Mouse (Mus musculus): ENCODE measurements around the gene Rtf2. TPM values are rescaled to one million over a fixed set of nuclear protein-coding genes. Genes with fewer than 3 reads are reported as not detected.
A peak's percentile ranks its signal among the peaks of the same experiment; 100 is the strongest.

Gene Rtf2
- polyA plus RNA-seq, 1 experiment from 2014 or later = 69.8 TPM

DNA sequence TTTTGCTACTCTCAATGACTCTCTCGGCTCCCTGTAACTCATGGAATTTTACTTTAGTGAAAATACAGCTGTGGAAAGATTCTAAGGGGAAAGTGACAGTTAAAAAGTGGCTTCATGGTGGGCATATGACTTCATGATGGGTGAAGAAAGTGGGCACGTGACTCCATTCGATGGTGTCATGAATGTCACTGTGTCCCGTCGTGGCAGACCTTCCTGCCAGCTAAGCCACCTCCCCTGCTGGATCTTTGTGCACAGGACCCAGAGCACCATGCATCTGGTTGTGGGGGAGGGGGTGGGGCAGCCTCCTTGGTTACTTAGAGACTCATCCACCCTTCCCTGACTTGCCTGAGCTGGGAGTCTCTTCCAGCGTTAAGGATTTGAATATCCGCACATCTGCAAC lies 36.1 kb upstream of the Rtf2 start:
- no peaks in the 10 kb centered on the region for H3K36me3 ChIP-seq (ENCODE audit: control insufficient read depth, insufficient read depth, low read length)
- no peak for ATAC-seq (ENCODE audit: insufficient read depth, low FRiP score)
- no peak overlapping the region for H3K4me3 ChIP-seq (replicated peaks; ENCODE audit: low read length)
- H3K4me1 ChIP-seq (ENCODE audit: control insufficient read depth, insufficient read depth, low read length) = no peaks in the 10 kb centered on the region
- 56% methylated on average over 7 of the region's 7 CpGs for WGBS
- H3K9me3 ChIP-seq (replicated peaks; ENCODE audit: control insufficient read depth, low read length) = no peaks in the 10 kb centered on the region
- H3K9ac ChIP-seq (ENCODE audit: low read length) = no peak overlapping the region
- H3K27me3 ChIP-seq (ENCODE audit: control insufficient read depth, insufficient read depth, low read length) = no peaks in the 10 kb centered on the region
- no peak overlapping the region for H3K27ac ChIP-seq (ENCODE audit: low read length)
- no peak overlapping the region for H3K4me2 ChIP-seq (ENCODE audit: low read depth, low read length)

DNA sequence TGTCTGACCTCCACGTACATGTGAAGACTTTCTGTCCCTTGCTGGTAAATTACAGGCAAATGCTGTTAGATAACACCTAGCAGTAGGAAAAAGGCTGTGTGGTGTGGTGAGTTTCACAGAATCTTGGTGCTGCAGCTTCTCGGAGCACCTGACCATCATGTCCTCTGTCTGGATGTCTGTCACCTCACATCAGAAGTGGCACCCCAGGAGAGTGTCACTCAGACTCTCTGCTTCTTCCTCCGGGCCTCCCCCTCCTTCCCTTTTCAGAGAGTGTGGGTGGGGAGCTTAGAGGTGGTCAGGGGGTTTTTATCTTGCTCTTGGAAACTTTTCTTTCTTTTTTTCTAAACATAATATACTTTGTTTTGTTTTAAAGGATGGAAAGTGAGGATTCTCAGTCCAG lies 35.3 kb upstream of the Rtf2 start:
- no peaks in the 10 kb centered on the region for H3K9me3 ChIP-seq (replicated peaks; ENCODE audit: control insufficient read depth, low read length)
- H3K27me3 ChIP-seq (ENCODE audit: control insufficient read depth, insufficient read depth, low read length) = no peaks in the 10 kb centered on the region
- H3K36me3 ChIP-seq (ENCODE audit: control insufficient read depth, insufficient read depth, low read length) = no peaks in the 10 kb centered on the region
- no peak for ATAC-seq (ENCODE audit: insufficient read depth, low FRiP score)
- H3K4me2 ChIP-seq (ENCODE audit: low read depth, low read length) = no peak overlapping the region
- H3K27ac ChIP-seq (ENCODE audit: low read length) = no peak overlapping the region
- WGBS = 55% methylated on average over 3 of the region's 3 CpGs
- no peak overlapping the region for H3K9ac ChIP-seq (ENCODE audit: low read length)
- H3K4me1 ChIP-seq (ENCODE audit: control insufficient read depth, insufficient read depth, low read length) = no peaks in the 10 kb centered on the region
- H3K4me3 ChIP-seq (replicated peaks; ENCODE audit: low read length) = no peak overlapping the region

DNA sequence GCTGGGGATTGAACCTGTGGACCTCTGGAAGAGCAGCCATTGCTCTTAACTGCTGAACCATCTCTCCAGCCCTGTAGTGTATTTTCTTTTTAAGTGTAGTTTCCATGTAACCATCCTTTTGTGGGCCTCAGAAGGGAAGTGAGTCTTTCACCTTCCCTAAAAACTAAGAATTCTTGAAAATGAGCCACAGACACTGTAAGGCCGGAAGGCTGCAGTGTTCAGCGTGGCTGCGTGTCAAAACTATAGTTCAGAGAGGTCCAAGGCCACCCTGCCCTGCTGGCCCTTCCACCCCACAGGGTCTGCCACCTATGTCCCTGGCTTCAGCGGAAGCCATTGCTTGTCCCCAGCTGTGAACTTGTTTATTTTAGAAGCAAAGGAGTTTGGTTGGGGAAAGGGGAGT lies 34.2 kb upstream of the Rtf2 start:
- Histone ChIP-seq H3K4me2 (ENCODE audit: low read depth, low read length) (no peak overlapping the region), H3K4me1 (ENCODE audit: control insufficient read depth, insufficient read depth, low read length) (no peaks in the 10 kb centered on the region), H3K9me3 (replicated peaks; ENCODE audit: control insufficient read depth, low read length) (no peaks in the 10 kb centered on the region), H3K27ac (ENCODE audit: low read length) (no peak overlapping the region), H3K27me3 (ENCODE audit: control insufficient read depth, insufficient read depth, low read length) (no peaks in the 10 kb centered on the region), H3K4me3 (replicated peaks; ENCODE audit: low read length) (no peak overlapping the region), H3K9ac (ENCODE audit: low read length) (no peak overlapping the region), H3K36me3 (ENCODE audit: control insufficient read depth, insufficient read depth, low read length) (no peaks in the 10 kb centered on the region)
- WGBS = 56% methylated on average over 4 of the region's 4 CpGs
- no peak for ATAC-seq (ENCODE audit: insufficient read depth, low FRiP score)

DNA sequence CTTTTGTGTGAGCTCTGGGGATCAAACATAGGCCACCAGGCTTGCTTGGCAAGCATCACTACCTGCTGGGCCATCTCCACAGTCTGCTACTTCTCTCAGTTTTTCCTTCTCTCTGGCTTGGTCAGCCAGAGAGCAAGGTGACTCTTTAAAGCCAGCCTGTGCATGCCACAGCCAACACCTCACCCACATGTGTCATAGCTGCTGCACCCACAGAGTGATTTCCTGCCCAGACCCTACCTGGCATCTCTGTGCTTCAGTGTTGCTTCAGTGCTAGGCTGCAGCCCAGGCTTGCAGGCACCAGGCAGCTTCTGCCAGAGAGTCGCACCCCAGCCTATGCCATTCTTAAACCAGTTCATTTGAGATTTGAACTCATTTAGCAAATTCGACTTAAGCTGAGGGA lies 32.9 kb upstream of the Rtf2 start:
- 74% methylated on average over 2 of the region's 2 CpGs for WGBS
- Histone ChIP-seq H3K4me3 (replicated peaks; ENCODE audit: low read length) (no peak overlapping the region), H3K27me3 (ENCODE audit: control insufficient read depth, insufficient read depth, low read length) (no peaks in the 10 kb centered on the region), H3K9ac (ENCODE audit: low read length) (no peak overlapping the region), H3K4me1 (ENCODE audit: control insufficient read depth, insufficient read depth, low read length) (no peaks in the 10 kb centered on the region), H3K36me3 (ENCODE audit: control insufficient read depth, insufficient read depth, low read length) (no peaks in the 10 kb centered on the region), H3K4me2 (ENCODE audit: low read depth, low read length) (no peak overlapping the region), H3K9me3 (replicated peaks; ENCODE audit: control insufficient read depth, low read length) (no peaks in the 10 kb centered on the region), H3K27ac (ENCODE audit: low read length) (no peak overlapping the region)
- ATAC-seq (ENCODE audit: insufficient read depth, low FRiP score) = no peak

DNA sequence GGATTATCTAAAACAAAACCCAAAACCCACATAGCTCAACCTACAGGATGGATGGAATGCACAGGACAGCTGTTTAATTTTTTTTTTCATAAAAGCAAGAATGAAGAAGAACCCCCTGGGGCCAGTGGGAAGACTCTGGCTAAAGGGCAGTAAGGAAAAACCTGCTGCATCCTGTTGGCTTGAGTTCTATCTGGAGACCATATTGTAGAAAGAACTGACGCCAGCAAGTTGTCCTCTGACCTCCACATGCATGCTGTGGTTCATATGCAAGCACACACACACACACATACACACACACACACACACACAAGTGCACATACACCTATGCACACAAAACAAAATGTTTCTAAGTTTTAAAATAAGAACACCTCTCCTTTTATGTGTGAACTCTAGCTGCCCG lies 29.7 kb upstream of the Rtf2 start:
- Histone ChIP-seq H3K27me3 (ENCODE audit: control insufficient read depth, insufficient read depth, low read length) (no peaks in the 10 kb centered on the region), H3K27ac (ENCODE audit: low read length) (no peak overlapping the region), H3K9ac (ENCODE audit: low read length) (no peak overlapping the region), H3K9me3 (replicated peaks; ENCODE audit: control insufficient read depth, low read length) (no peaks in the 10 kb centered on the region), H3K4me3 (replicated peaks; ENCODE audit: low read length) (no peak overlapping the region), H3K4me2 (ENCODE audit: low read depth, low read length) (no peak overlapping the region), H3K36me3 (ENCODE audit: control insufficient read depth, insufficient read depth, low read length) (no peaks in the 10 kb centered on the region), H3K4me1 (ENCODE audit: control insufficient read depth, insufficient read depth, low read length) (no peaks in the 10 kb centered on the region)
- WGBS = 80% methylated on average over 2 of the region's 2 CpGs
- ATAC-seq (ENCODE audit: insufficient read depth, low FRiP score) = no peak

DNA sequence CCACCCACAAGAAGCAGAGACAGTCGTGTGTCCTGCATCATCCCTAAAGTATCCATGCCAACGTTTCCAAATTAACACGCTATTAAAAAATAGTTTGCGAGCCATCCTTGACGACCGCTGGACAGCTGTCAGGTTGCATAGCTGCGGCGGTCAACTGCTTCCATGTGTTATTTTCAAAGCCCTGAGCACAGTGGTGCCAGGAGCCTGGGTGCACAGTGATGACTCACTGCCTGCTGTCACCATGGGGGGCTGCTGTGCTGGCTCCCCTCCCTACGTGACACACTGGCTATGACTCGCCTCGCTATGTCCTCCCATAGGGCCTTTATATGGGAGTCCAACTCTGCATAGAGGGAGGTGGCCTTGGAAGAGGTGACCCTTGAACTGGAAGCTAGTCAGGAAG lies 29.3 kb upstream of the Rtf2 start:
- 87% methylated on average over 11 of the region's 11 CpGs for WGBS
- H3K4me3 ChIP-seq (replicated peaks; ENCODE audit: low read length) = no peak overlapping the region
- no peak overlapping the region for H3K4me2 ChIP-seq (ENCODE audit: low read depth, low read length)
- H3K27me3 ChIP-seq (ENCODE audit: control insufficient read depth, insufficient read depth, low read length) = no peaks in the 10 kb centered on the region
- ATAC-seq (ENCODE audit: insufficient read depth, low FRiP score) = no peak
- no peaks in the 10 kb centered on the region for H3K4me1 ChIP-seq (ENCODE audit: control insufficient read depth, insufficient read depth, low read length)
- H3K27ac ChIP-seq (ENCODE audit: low read length) = no peak overlapping the region
- H3K9ac ChIP-seq (ENCODE audit: low read length) = no peak overlapping the region
- no peaks in the 10 kb centered on the region for H3K9me3 ChIP-seq (replicated peaks; ENCODE audit: control insufficient read depth, low read length)
- H3K36me3 ChIP-seq (ENCODE audit: control insufficient read depth, insufficient read depth, low read length) = no peaks in the 10 kb centered on the region

DNA sequence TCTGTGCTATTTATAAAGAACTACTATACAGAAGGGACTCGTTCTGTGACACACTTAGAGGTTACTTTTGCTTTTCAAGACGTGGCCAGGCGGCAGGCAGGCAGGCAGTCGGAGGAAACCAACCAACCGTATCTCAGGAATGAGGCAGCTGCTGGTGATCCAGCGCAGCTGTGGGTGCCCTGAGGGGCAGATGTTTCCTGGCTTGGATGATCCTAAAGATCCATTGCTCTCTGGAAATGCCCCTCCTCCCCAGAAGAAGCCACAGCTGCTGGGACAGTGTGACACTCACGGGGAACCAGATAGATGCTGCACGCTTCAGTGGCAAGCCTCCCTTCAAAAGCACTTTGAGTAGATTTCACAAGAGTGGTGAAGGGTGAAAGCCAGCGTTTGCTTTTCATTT lies 27.9 kb upstream of the Rtf2 start:
- no peaks in the 10 kb centered on the region for H3K36me3 ChIP-seq (ENCODE audit: control insufficient read depth, insufficient read depth, low read length)
- H3K4me1 ChIP-seq (ENCODE audit: control insufficient read depth, insufficient read depth, low read length) = no peaks in the 10 kb centered on the region
- 8% methylated on average over 9 of the region's 9 CpGs for WGBS
- no peak overlapping the region for H3K27ac ChIP-seq (ENCODE audit: low read length)
- H3K4me3 ChIP-seq (replicated peaks; ENCODE audit: low read length) = no peak overlapping the region
- no peaks in the 10 kb centered on the region for H3K27me3 ChIP-seq (ENCODE audit: control insufficient read depth, insufficient read depth, low read length)
- H3K9ac ChIP-seq (ENCODE audit: low read length) = no peak overlapping the region
- ATAC-seq (ENCODE audit: insufficient read depth, low FRiP score) = no peak
- no peaks in the 10 kb centered on the region for H3K9me3 ChIP-seq (replicated peaks; ENCODE audit: control insufficient read depth, low read length)
- H3K4me2 ChIP-seq (ENCODE audit: low read depth, low read length) = 0 out of 2 replicates have a peak overlapping the region, but pooled peaks have one; percentile 9

DNA sequence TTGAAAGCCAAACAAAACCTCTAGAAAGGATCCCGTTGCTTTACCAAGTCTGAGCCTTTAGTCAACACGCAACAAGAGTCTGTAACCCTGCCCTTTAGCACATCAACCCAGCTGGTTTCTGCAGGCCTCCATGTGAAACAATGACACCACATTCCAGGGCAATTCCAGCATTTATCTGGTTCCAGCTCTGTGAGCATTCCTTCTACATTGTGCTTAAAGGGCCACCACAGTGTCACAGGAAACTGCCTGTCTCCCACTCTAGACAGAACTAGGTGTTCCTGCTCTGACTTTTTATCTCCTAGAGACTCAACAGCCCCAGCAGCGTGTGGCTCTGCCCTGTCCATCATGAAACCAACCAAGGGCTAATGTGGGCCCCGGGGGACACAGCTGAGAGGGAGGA lies 27.1 kb upstream of the Rtf2 start:
- 16% methylated on average over 4 of the region's 4 CpGs for WGBS
- H3K9ac ChIP-seq (ENCODE audit: low read length) = no peak overlapping the region
- H3K27me3 ChIP-seq (ENCODE audit: control insufficient read depth, insufficient read depth, low read length) = no peaks in the 10 kb centered on the region
- H3K4me3 ChIP-seq (replicated peaks; ENCODE audit: low read length) = no peak overlapping the region
- no peak overlapping the region for H3K27ac ChIP-seq (ENCODE audit: low read length)
- H3K4me2 ChIP-seq (ENCODE audit: low read depth, low read length) = no peak overlapping the region
- no peaks in the 10 kb centered on the region for H3K4me1 ChIP-seq (ENCODE audit: control insufficient read depth, insufficient read depth, low read length)
- no peaks in the 10 kb centered on the region for H3K9me3 ChIP-seq (replicated peaks; ENCODE audit: control insufficient read depth, low read length)
- no peaks in the 10 kb centered on the region for H3K36me3 ChIP-seq (ENCODE audit: control insufficient read depth, insufficient read depth, low read length)
- ATAC-seq (ENCODE audit: insufficient read depth, low FRiP score) = no peak

DNA sequence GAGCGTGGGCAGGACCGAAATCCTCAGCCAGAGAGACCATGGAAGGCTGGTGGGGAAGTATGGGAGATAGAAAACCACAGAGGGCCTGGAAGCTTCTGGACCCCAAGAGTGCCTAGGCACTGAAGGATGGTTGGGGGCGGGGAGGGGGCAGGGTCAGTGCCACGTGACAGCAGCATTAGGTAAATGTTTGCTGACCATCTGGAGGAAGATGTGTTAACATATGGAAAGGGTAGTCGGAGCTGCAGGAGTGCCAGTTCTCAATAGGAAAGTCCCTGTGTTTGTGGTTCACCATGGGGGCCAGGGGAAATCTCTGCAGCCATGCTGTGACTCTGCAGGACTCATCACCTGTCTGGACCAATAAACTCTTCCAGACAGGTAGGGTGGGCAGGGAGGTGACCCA lies 26.5 kb upstream of the Rtf2 start:
- WGBS = 42% methylated on average over 5 of the region's 5 CpGs
- no peak overlapping the region for H3K4me2 ChIP-seq (ENCODE audit: low read depth, low read length)
- H3K27ac ChIP-seq (ENCODE audit: low read length) = no peak overlapping the region
- no peaks in the 10 kb centered on the region for H3K36me3 ChIP-seq (ENCODE audit: control insufficient read depth, insufficient read depth, low read length)
- H3K9me3 ChIP-seq (replicated peaks; ENCODE audit: control insufficient read depth, low read length) = no peaks in the 10 kb centered on the region
- no peak overlapping the region for H3K9ac ChIP-seq (ENCODE audit: low read length)
- H3K4me3 ChIP-seq (replicated peaks; ENCODE audit: low read length) = no peak overlapping the region
- ATAC-seq (ENCODE audit: insufficient read depth, low FRiP score) = no peak
- H3K4me1 ChIP-seq (ENCODE audit: control insufficient read depth, insufficient read depth, low read length) = no peaks in the 10 kb centered on the region
- H3K27me3 ChIP-seq (ENCODE audit: control insufficient read depth, insufficient read depth, low read length) = no peaks in the 10 kb centered on the region

DNA sequence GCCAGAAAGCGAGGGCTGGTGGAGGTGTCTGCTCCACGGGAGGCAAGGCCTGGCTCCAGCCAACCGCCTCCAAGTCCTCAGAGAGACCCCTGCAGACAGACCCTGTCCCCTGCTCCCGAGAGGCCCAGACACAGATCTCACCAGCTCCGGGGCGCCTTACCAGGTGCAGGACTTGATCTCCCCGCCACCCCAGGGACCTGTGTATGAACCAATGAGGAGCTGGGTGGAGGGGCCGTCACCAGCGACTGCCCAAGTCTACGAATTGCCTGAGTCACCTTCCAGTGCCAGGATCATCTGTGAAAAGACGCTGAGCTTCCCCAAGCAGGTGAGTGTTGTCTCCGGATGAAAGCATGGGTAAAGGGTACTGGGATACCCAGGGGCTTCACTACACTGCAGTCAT lies 24.1 kb upstream of the Rtf2 start:
- Histone ChIP-seq H3K9ac (ENCODE audit: low read length) (no peak overlapping the region), H3K4me3 (replicated peaks; ENCODE audit: low read length) (no peak overlapping the region), H3K36me3 (ENCODE audit: control insufficient read depth, insufficient read depth, low read length) (no peaks in the 10 kb centered on the region), H3K27me3 (ENCODE audit: control insufficient read depth, insufficient read depth, low read length) (no peaks in the 10 kb centered on the region), H3K9me3 (replicated peaks; ENCODE audit: control insufficient read depth, low read length) (no peaks in the 10 kb centered on the region), H3K4me2 (ENCODE audit: low read depth, low read length) (no peak overlapping the region), H3K27ac (ENCODE audit: low read length) (no peak overlapping the region), H3K4me1 (ENCODE audit: control insufficient read depth, insufficient read depth, low read length) (no peaks in the 10 kb centered on the region)
- no peak for ATAC-seq (ENCODE audit: insufficient read depth, low FRiP score)
- whole genome bisulfite sequencing = 56% methylated on average over 12 of the region's 12 CpGs

All from stomach, embryonic 16.5 days (tissue).